Mouse (Mus musculus) lung, embryonic 14.5 days (tissue): ENCODE measurements around the gene Mthfd1l. TPM values are rescaled to one million over a fixed set of nuclear protein-coding genes. Genes with fewer than 3 reads are reported as not detected.
"Not testable (repeated sequence)": the region's sequence is repeated elsewhere in the genome, so short reads cannot be mapped to it uniquely, and the experiment has no call there.

Experiments
- ATAC-seq: fragments of 200-750 bp; cut with Nextera tagmentation; 2 replicates; pipeline ENCODE4 v1.8.0; 2017; ENCODE audit warnings: mild to moderate bottlenecking, moderate TSS enrichment, moderate library complexity; ENCODE audit not compliant: insufficient read depth
- DNase-seq: peaks from one replicate; pipeline ENCODE4 v3.0.0-alpha.2; 2015
- H3K27ac ChIP-seq: fragments of 300-500 bp; sonication (generic); 2 replicates; pipeline ENCODE4 v1.5.1; 2014; ENCODE audit warnings: low read depth, mild to moderate bottlenecking, moderate library complexity
- H3K27me3 ChIP-seq: fragments of 300-500 bp; sonication (generic); 2 replicates; pipeline ENCODE4 v1.6.1; 2014; ENCODE audit warnings: low read length, control low read depth; ENCODE audit not compliant: insufficient read depth
- H3K36me3 ChIP-seq: fragments of 300-500 bp; sonication (generic); 2 replicates; pipeline ENCODE4 v1.6.1; 2014; ENCODE audit warnings: control low read depth; ENCODE audit not compliant: insufficient read depth
- H3K4me1 ChIP-seq: fragments of 300-500 bp; sonication (generic); 2 replicates; pipeline ENCODE4 v1.6.1; 2014; ENCODE audit warnings: antibody characterized with exemption, control low read depth; ENCODE audit not compliant: insufficient read depth
- H3K4me2 ChIP-seq: fragments of 300-500 bp; sonication (generic); 2 replicates; pipeline ENCODE4 v1.6.1; 2014; ENCODE audit warnings: mild to moderate bottlenecking
- H3K4me3 ChIP-seq: fragments of 300-500 bp; sonication (generic); 2 replicates; pipeline ENCODE4 v1.5.1; 2014; ENCODE audit warnings: low read depth, low read length
- H3K9ac ChIP-seq: fragments of 300-500 bp; sonication (generic); 2 replicates; pipeline ENCODE4 v1.6.1; 2014
- H3K9me3 ChIP-seq: fragments of 300-500 bp; sonication (generic); 2 replicates; pipeline ENCODE4 v1.6.1; 2016; ENCODE audit warnings: low read depth, low read length, control low read depth
- CTCF ChIP-seq: IDR thresholded peaks from 2 replicates; pipeline ENCODE4 v1.5.1; 2016; ENCODE audit warnings: antibody characterized with exemption, low read depth
- WGBS: fragments of 180-500 bp; shearing (Covaris S2); extraction: QIAGEN DNeasy Blood & Tissue Kit; methylation state at CpG from one replicate; pipeline ENCODE4 v1.1.7; 2014; 5-methylcytosine and 5-hydroxymethylcytosine counted together
- polyA plus RNA-seq: library from polyadenylated mRNA; unstranded; fragments of >200 nt; fragmentation: Nextera tagmentation; extraction: Ambion mirVana; gene quantifications from 2 replicates; pipeline ENCODE4 v1.2.1, GENCODE M21; 2014

The Mthfd1l gene
- polyA plus RNA-seq, 1 experiment from 2014 or later = 21.7 TPM

GRCm38 (mm10) chr10:4070061-4070460 lies 97.1 kb downstream of the Mthfd1l start:
- 85% methylated on average over 7 of the region's 7 CpGs for WGBS
- 0 out of 2 replicates have a peak, but pooled peaks cover 4% of the 10 kb centered on the region for H3K36me3 ChIP-seq
- no peak for ATAC-seq

DNA sequence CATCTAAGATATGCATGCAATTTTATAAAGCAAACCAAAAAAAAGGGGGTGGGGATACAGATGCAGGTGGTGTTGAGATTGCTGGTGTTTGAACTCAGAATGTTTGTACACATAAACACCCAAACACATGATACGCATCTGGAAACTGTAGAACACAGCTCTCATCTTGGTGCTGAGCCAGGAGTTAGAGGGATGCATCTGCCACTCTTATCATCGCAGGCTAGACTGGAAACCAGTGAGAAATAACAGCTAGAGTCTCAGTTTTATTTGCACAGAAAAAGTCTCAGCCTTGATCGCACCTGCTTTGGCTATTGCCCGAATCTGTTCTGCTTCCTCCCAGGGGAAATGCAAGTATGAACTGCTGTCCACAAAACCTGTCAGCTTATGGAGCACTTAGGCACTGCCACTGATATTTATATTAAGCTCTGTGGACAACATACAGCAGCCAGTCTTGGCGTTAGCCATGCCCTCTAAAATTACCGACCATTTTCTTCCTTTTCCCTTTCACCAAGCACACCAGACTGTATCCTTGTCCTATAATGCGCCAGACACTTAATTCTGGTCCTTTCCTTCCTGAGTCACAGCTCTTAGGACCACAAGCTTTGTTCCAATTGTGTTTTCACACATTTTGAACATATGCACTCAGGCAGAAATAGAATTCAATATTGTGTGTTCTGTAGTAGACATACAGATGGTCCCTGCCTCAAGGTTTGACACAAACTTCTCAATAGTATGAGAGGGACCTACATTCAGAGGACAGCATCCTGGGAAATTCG lies 98.3 kb downstream of the Mthfd1l start:
- ATAC-seq (no peak), DNase-seq (peak; percentile 43)
- no peaks in the 10 kb centered on the region for H3K9me3 ChIP-seq
- TF ChIP-seq CTCF = no peak
- H3K27me3 ChIP-seq = no peaks in the 10 kb centered on the region
- 74% methylated on average over 8 of the region's 8 CpGs for WGBS
- no peak overlapping the region for H3K27ac ChIP-seq
- no peak overlapping the region for H3K9ac ChIP-seq
- H3K4me3 ChIP-seq = no peak overlapping the region
- 0 out of 2 replicates have a peak, but pooled peaks cover 4% of the 10 kb centered on the region for H3K36me3 ChIP-seq
- no peak overlapping the region for H3K4me2 ChIP-seq
- H3K4me1 ChIP-seq = no peaks in the 10 kb centered on the region; the same call in 1 of the 2 replicates

More at GRCm38 (mm10) chr10:4070061-4070460, 97.1 kb downstream of the Mthfd1l start:
- DNase-seq = no peak
- no peak for TF ChIP-seq CTCF
- H3K4me1 ChIP-seq = no peaks in the 10 kb centered on the region; the same call in 1 of the 2 replicates
- no peaks in the 10 kb centered on the region for H3K9me3 ChIP-seq
- H3K27me3 ChIP-seq = no peaks in the 10 kb centered on the region
- H3K4me3 ChIP-seq = no peak overlapping the region
- no peak overlapping the region for H3K9ac ChIP-seq
- no peak overlapping the region for H3K27ac ChIP-seq
- H3K4me2 ChIP-seq = no peak overlapping the region

DNA sequence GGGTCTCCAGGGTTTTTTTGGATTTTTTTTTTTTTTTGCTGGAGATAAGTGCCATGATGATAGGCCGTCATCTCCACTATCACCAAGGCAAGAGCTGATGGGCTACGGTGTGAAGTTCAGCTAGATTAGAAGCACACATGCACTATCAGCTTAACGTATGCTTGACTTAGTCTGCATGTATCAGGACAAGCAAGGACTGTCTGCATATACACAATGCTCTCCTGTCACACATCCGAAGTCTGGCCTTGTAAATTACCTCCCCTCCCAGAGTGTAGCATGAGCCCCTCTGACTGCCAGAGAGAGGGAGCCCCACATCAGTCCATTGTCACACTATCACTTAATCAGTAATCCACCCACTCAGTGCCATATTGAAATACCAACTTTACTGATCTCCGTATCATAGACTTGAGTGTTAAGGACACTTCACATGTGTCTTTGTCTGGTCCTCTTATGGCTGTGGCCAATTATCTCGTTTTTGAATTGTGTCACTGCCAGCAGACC lies 99.0 kb downstream of the Mthfd1l start:
- peak; percentile 65; the same call in 1 of the 2 replicates for ATAC-seq
- WGBS = 58% methylated on average over 6 of the region's 6 CpGs
- H3K27ac ChIP-seq = no peak overlapping the region

DNA sequence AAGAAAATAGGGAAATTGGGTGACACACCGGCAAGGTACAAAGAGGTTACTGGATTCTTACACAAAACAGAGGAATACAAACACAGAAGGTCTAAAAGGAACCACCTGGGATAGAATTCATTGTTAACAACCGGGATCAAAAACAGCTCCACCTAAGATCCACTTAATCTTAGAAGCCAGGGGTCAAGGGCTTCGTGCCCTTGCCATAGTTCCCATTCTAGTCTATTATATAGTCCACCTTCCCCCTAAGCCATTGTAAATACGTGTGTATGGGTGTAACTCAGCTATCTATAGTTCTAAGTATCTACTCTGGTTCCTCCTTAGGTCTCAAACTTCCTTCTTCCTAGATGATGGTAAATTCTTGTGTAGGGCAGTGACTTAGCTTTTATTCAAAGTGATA lies 99.6 kb downstream of the Mthfd1l start:
- not testable (repeated sequence) for ATAC-seq, H3K27me3 ChIP-seq
- WGBS = 73% methylated on average over 4 of the region's 4 CpGs

More for the DNA sequence above, 99.0 kb downstream of the Mthfd1l start:
- Histone ChIP-seq H3K36me3 (0 out of 2 replicates have a peak, but pooled peaks cover 4% of the 10 kb centered on the region), H3K9me3 (no peaks in the 10 kb centered on the region), H3K4me2 (no peak overlapping the region), H3K4me1 (no peaks in the 10 kb centered on the region; the same call in 1 of the 2 replicates), H3K4me3 (no peak overlapping the region), H3K27me3 (no peaks in the 10 kb centered on the region), H3K9ac (no peak overlapping the region)
- peak; percentile 56 for DNase-seq
- TF ChIP-seq CTCF = no peak

GRCm38 (mm10) chr10:4078220-4078840 lies 105.4 kb downstream of the Mthfd1l start:
- peaks cover 18% of the 10 kb centered on the region for H3K4me1 ChIP-seq
- TF ChIP-seq CTCF = no peak
- no peak overlapping the region for H3K9ac ChIP-seq
- DNase-seq = no peak
- no peaks in the 10 kb centered on the region for H3K9me3 ChIP-seq
- no peak overlapping the region for H3K4me3 ChIP-seq
- no peaks in the 10 kb centered on the region for H3K36me3 ChIP-seq
- H3K27me3 ChIP-seq = no peaks in the 10 kb centered on the region
- peak overlapping the region; percentile 90; the same call in 1 of the 2 replicates for H3K27ac ChIP-seq
- no peak for ATAC-seq
- WGBS = 66% methylated on average over 9 of the region's 9 CpGs
- H3K4me2 ChIP-seq = no peak overlapping the region

More for the DNA sequence above, 99.6 kb downstream of the Mthfd1l start:
- H3K36me3 ChIP-seq, H3K9ac ChIP-seq, H3K4me2 ChIP-seq, H3K4me1 ChIP-seq, DNase-seq, H3K27ac ChIP-seq, H3K9me3 ChIP-seq, H3K4me3 ChIP-seq: not testable (repeated sequence)

GRCm38 (mm10) chr10:4078979-4079630 lies 106.2 kb downstream of the Mthfd1l start:
- ATAC-seq (peak; percentile 72; the same call in 1 of the 2 replicates), DNase-seq (peak; percentile 60)
- peak overlapping the region; percentile 90 for H3K27ac ChIP-seq
- H3K36me3 ChIP-seq = no peaks in the 10 kb centered on the region
- WGBS = 31% methylated on average over 8 of the region's 8 CpGs
- no peaks in the 10 kb centered on the region for H3K9me3 ChIP-seq
- H3K27me3 ChIP-seq = no peaks in the 10 kb centered on the region
- peak overlapping the region; percentile 43 for H3K4me2 ChIP-seq
- H3K4me1 ChIP-seq = peaks cover 18% of the 10 kb centered on the region
- no peak overlapping the region for H3K9ac ChIP-seq
- no peak for TF ChIP-seq CTCF
- no peak overlapping the region for H3K4me3 ChIP-seq
